Mouse (Mus musculus) stomach, embryonic 14.5 days (tissue): ENCODE results near the gene Gm2a. TPM values are rescaled to one million over a fixed set of nuclear protein-coding genes. Genes with fewer than 3 reads are reported as not detected.
"Not testable (repeated sequence)": the region's sequence is repeated elsewhere in the genome, so short reads cannot be mapped to it uniquely, and the experiment has no call there.

Experiments used
- ATAC-seq: fragments of 200-750 bp; cut with Nextera tagmentation; 2 replicates; pipeline ENCODE4 v1.8.0; 2017; ENCODE audit warnings: low read depth, moderate TSS enrichment; ENCODE audit not compliant: insufficient number of reproducible peaks, insufficient read depth, low FRiP score
- H3K27ac ChIP-seq: fragments of 300-500 bp; sonication (generic); 2 replicates; pipeline ENCODE4 v1.5.1; 2014; ENCODE audit warnings: mild to moderate bottlenecking, low read length, moderate library complexity, mixed read lengths
- H3K27me3 ChIP-seq: fragments of 300-500 bp; sonication (generic); 2 replicates; pipeline ENCODE4 v1.6.1; 2014; ENCODE audit warnings: low read length, control low read depth, mixed read lengths; ENCODE audit not compliant: control insufficient read depth, insufficient read depth
- H3K36me3 ChIP-seq: fragments of 300-500 bp; sonication (generic); 2 replicates; pipeline ENCODE4 v1.6.1; 2014; ENCODE audit warnings: mild to moderate bottlenecking, control low read depth, low read length, moderate library complexity, mixed read lengths; ENCODE audit not compliant: control insufficient read depth, insufficient read depth
- H3K4me1 ChIP-seq: fragments of 300-500 bp; sonication (generic); 2 replicates; pipeline ENCODE4 v1.6.1; 2014; ENCODE audit warnings: low read length, control low read depth, mixed read lengths; ENCODE audit not compliant: control insufficient read depth, insufficient read depth
- H3K4me2 ChIP-seq: fragments of 300-500 bp; sonication (generic); replicated peaks from 2 replicates; pipeline ENCODE4 v1.6.1; 2014; ENCODE audit warnings: low read depth, low read length, control low read depth
- H3K4me3 ChIP-seq: fragments of 300-500 bp; sonication (generic); 2 replicates; pipeline ENCODE4 v1.5.1; 2014; ENCODE audit warnings: low read depth, low read length, control low read depth
- H3K9ac ChIP-seq: fragments of 300-500 bp; sonication (generic); replicated peaks from 2 replicates; pipeline ENCODE4 v1.6.1; 2014; ENCODE audit warnings: low read depth, mild to moderate bottlenecking, control low read depth, low read length, moderate library complexity, mixed read lengths
- H3K9me3 ChIP-seq: fragments of 300-500 bp; sonication (generic); 2 replicates; pipeline ENCODE4 v1.6.1; 2016; ENCODE audit warnings: low read depth, low read length, control low read depth; ENCODE audit not compliant: control insufficient read depth
- WGBS: fragments of 180-500 bp; shearing (Covaris S2); extraction: QIAGEN DNeasy Blood & Tissue Kit; methylation state at CpG from one replicate; pipeline ENCODE4 v1.1.7; 2014; 5-methylcytosine and 5-hydroxymethylcytosine counted together
- polyA plus RNA-seq: library from polyadenylated mRNA; unstranded; fragments of >200 nt; fragmentation: Nextera tagmentation; extraction: Ambion mirVana; gene quantifications from 2 replicates; pipeline ENCODE4 v1.2.1, GENCODE M21; 2014

Gm2a gene
- polyA plus RNA-seq, 1 experiment from 2014 or later: 23.3 TPM

DNA sequence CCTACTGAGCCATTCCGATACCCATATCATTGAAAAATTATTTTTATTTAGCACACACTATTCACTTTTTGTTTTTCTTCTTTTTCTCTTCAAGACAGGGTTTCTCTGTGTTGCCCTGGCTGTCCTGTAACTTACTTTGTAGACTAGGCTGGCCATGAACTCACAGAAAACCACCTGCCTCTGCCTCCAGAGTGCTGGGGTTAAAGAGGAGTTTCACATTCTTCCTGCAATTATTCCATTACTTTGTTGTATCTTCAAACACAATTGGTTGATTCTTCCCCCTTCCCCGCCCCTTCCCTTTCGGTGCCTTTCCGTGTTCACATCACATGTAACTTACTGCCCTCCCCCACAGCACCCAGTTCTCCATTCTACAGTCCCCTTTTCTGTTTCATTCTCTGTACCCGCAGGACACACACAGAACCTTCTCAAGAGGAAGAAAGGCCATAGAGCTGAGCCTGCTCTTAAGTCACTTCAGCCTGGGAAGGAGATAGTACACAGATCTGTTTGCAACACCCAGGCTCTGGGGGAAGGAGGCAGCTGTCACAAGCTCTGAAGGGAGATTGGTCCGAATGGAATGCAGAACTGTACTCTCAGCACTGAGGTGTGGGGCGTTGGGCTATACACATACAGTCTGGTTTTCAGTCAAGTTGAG lies 15.4 kb downstream of the Gm2a start:
- H3K27me3 ChIP-seq: no peaks in the 10 kb centered on the region
- H3K9me3 ChIP-seq: no peaks in the 10 kb centered on the region
- H3K9ac ChIP-seq: no peak overlapping the region
- 51% methylated on average over 7 of the region's 7 CpGs for WGBS
- ATAC-seq: no peak
- H3K36me3 ChIP-seq: no peaks in the 10 kb centered on the region
- no peak overlapping the region for H3K4me2 ChIP-seq
- no peak overlapping the region for H3K4me3 ChIP-seq
- H3K27ac ChIP-seq: no peak overlapping the region
- H3K4me1 ChIP-seq: 0 out of 2 replicates have a peak, but pooled peaks cover 7% of the 10 kb centered on the region

DNA sequence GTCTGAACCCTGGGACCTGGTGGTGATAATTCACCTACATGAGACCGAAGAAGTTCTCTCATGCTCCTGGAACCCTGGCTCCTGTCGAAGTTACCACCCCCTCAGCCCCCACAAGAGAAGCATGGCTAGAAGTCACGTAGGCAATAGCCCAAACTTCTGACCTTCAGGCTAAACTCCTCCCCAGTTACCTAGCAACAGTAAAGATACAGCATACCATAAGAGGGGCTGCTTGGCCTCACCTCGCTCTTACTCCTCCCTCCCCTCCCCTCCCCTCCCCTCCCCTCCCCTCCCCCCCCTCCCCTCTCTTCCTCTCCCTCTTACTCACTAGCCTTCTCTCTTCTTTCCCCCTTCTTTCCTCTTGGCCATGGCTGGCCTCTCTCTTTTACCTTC lies 15.9 kb downstream of the Gm2a start:
- not testable (repeated sequence) for H3K36me3 ChIP-seq, H3K27ac ChIP-seq, H3K9ac ChIP-seq, H3K4me3 ChIP-seq, H3K9me3 ChIP-seq, H3K4me1 ChIP-seq, H3K4me2 ChIP-seq, H3K27me3 ChIP-seq, ATAC-seq
- WGBS: 20% methylated on average over 4 of the region's 4 CpGs

DNA sequence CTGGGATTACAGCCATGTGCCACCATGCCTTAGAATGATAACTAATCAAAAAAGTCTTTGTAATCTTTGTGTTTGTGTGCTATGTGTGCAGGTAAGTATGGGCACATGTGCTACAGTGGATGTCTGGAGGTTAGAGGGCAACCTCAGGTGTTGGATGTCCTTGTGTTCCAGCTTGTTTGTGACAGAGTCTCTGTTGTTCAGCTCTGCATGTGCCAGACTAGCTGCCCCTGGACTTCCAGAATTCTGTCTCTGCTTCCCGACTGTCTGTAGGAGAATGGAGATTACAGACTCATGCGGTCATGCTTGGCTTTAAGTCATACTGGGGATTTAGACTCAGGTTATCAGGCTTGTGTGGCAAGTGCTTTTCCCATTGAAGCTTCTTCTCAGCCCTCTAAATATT lies 16.4 kb downstream of the Gm2a start:
- Histone ChIP-seq H3K4me3 (no peak overlapping the region), H3K4me2 (no peak overlapping the region), H3K9ac (no peak overlapping the region), H3K36me3 (no peaks in the 10 kb centered on the region), H3K9me3 (no peaks in the 10 kb centered on the region), H3K4me1 (0 out of 2 replicates have a peak, but pooled peaks cover 7% of the 10 kb centered on the region), H3K27ac (no peak overlapping the region), H3K27me3 (no peaks in the 10 kb centered on the region)
- ATAC-seq: no peak
- WGBS: 71% methylated on average over 2 of the region's 2 CpGs

DNA sequence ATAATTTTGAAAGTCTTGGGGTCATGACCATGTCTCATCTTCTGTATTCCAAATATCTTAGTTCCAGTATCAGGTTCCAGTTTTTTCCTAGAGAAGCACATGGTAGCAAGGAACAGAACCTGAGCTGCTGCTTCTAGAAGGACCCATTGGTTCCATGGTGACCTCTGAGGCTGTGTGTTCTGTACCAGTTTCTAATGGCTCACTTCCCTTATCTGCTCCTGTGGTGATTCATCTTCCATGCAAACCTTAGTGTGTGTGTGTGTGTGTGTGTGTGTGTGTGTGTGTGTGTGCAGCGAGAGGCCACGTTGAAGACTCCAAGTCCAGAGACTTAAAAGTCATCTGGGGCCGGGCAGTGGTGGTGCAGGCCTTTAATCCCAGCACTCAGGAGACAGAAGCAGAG lies 18.1 kb downstream of the Gm2a start:
- no peaks in the 10 kb centered on the region for H3K36me3 ChIP-seq
- no peaks in the 10 kb centered on the region for H3K9me3 ChIP-seq
- no peak for ATAC-seq
- H3K4me3 ChIP-seq: no peak overlapping the region
- WGBS: 89% methylated on average over 3 of the region's 3 CpGs
- H3K4me2 ChIP-seq: no peak overlapping the region
- no peak overlapping the region for H3K27ac ChIP-seq
- no peak overlapping the region for H3K9ac ChIP-seq
- no peaks in the 10 kb centered on the region for H3K27me3 ChIP-seq
- H3K4me1 ChIP-seq: 0 out of 2 replicates have a peak, but pooled peaks cover 2% of the 10 kb centered on the region

DNA sequence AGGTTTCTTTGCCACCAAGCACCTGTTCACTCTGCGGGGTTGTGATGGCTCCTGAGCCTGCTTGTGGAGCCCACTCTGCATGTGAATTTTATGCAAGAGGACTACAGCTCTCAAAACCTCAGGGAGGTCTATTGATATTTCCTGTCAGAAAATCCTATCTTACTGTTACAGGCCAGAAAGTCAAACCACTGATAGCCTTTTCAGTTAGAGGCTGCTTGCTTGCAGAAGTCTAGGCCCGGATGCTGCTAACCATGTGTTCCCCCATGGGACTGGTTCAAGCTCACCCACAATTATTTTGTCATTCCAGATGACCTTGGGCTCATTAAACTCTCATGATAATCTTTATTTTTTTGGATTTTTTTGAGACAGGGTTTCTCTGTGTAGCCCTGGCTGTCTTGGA lies 19.1 kb downstream of the Gm2a start:
- no peak overlapping the region for H3K4me3 ChIP-seq
- no peaks in the 10 kb centered on the region for H3K4me1 ChIP-seq
- no peak overlapping the region for H3K4me2 ChIP-seq
- H3K27ac ChIP-seq: no peak overlapping the region
- ATAC-seq: no peak
- no peak overlapping the region for H3K9ac ChIP-seq
- no peaks in the 10 kb centered on the region for H3K36me3 ChIP-seq
- H3K27me3 ChIP-seq: no peaks in the 10 kb centered on the region
- H3K9me3 ChIP-seq: no peaks in the 10 kb centered on the region
- WGBS: 88% methylated on average over 2 of the region's 2 CpGs

DNA sequence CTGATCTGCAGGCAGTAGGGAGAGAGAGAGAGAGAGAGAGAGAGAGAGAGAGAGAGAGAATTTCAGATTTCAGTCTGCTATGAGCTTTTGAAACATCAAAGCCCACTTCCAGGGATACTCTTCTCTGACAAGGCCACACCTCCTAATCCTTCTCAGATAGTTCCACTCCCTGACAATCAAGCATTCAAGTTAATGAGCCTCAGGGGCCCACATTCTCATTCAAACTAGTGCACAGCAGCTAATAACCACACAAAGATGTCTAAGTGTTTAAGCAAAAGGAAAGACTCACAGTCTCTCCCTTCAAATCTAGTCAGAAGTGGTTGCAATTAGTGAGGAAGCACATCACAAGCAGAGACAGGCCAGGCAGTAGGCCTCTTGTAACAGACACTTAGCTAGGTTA lies 22.4 kb downstream of the Gm2a start:
- Histone ChIP-seq H3K27ac (no peak overlapping the region), H3K4me1 (no peaks in the 10 kb centered on the region)
- ATAC-seq: no peak

DNA sequence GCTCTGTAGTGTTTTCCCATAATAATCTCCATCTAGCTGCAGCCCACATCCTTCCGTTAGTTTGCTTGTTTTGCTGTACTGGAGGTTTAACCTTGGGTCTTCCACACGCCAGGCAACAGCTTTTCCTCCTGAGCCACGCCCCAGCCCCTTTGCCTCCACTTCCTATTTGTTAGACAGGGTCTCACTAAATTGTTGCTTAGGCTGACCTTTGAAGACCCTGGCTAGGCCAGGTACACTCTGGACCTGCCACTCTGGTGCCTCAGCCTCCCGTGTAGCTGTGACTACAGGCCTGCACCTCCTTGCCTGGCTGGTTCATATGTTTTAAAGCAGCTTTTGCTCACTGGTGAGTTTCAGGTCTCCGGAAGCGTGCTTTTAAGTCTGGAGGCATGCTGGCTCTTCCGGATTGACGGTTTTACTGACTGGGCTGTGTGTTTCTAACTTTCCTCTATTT lies 22.9 kb downstream of the Gm2a start:
- ATAC-seq: no peak
- H3K27me3 ChIP-seq: no peaks in the 10 kb centered on the region
- no peaks in the 10 kb centered on the region for H3K36me3 ChIP-seq
- no peaks in the 10 kb centered on the region for H3K9me3 ChIP-seq
- H3K4me3 ChIP-seq: no peak overlapping the region
- no peaks in the 10 kb centered on the region for H3K4me1 ChIP-seq
- peak overlapping the region; percentile 15; the same call in 1 of the 2 replicates for H3K27ac ChIP-seq
- no peak overlapping the region for H3K4me2 ChIP-seq
- H3K9ac ChIP-seq: no peak overlapping the region
- 63% methylated on average over 8 of the region's 8 CpGs for WGBS

More for the DNA sequence above, 22.4 kb downstream of the Gm2a start:
- Histone ChIP-seq H3K4me2 (no peak overlapping the region), H3K36me3 (no peaks in the 10 kb centered on the region), H3K9ac (no peak overlapping the region), H3K27me3 (no peaks in the 10 kb centered on the region), H3K9me3 (no peaks in the 10 kb centered on the region), H3K4me3 (no peak overlapping the region)

DNA sequence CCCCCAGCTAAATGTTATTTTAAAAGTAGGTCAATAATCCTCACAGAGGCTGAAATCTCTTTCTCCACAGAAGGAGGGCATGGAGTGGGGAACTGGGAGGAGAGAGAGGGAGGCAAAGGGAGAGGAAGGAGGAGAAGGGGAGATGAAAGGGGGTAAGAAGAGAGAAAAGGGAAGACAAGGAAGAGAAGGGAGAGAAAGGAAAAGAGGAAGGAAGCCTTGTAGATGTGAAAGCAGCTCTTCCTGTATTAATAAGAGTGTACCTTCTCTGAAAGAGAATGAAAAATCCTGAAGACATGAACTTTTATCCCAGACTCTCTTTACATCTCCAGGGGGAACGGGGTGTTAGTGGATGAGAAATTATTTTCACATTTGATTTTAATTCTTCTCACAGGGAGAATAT lies 23.5 kb downstream of the Gm2a start:
- H3K9me3 ChIP-seq: no peaks in the 10 kb centered on the region
- no peak overlapping the region for H3K27ac ChIP-seq
- whole genome bisulfite sequencing: 82% methylated on average over 1 of the region's 1 CpGs
- H3K9ac ChIP-seq: no peak overlapping the region
- no peak for ATAC-seq
- no peak overlapping the region for H3K4me2 ChIP-seq
- H3K27me3 ChIP-seq: no peaks in the 10 kb centered on the region
- H3K4me1 ChIP-seq: no peaks in the 10 kb centered on the region
- H3K4me3 ChIP-seq: no peak overlapping the region
- H3K36me3 ChIP-seq: no peaks in the 10 kb centered on the region

DNA sequence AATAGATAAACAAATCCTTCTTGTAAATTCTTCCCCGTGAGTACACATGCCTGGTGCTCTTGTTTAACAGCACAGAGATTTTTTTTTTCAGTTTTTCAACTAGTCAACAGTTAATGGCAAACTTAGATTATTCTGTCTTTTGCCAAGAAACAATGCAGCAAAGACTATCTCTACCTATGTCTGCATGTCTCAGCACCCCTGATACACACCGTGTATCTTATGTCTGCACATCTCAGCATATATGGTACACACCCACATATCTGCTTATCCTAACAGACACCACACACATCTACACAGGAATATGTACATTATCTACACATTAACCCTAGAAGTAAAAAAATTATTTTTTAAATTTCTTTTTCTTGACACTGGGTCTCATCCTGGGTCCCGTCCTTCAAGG lies 28.7 kb downstream of the Gm2a start:
- 64% methylated on average over 3 of the region's 3 CpGs for WGBS
- Histone ChIP-seq H3K9me3 (no peaks in the 10 kb centered on the region), H3K36me3 (no peaks in the 10 kb centered on the region), H3K4me1 (no peaks in the 10 kb centered on the region), H3K27ac (no peak overlapping the region), H3K9ac (no peak overlapping the region), H3K4me3 (no peak overlapping the region), H3K4me2 (no peak overlapping the region), H3K27me3 (no peaks in the 10 kb centered on the region)
- no peak for ATAC-seq
